Mouse (Mus musculus): ENCODE data around the gene Tenm4.

Tenm4 gene

GRCm38 (mm10) chr7:96476987-96477613 is 306.1 kb downstream of the Tenm4 start:
- no peak for DNase-seq (ENCODE audit: low spot score)

DNA sequence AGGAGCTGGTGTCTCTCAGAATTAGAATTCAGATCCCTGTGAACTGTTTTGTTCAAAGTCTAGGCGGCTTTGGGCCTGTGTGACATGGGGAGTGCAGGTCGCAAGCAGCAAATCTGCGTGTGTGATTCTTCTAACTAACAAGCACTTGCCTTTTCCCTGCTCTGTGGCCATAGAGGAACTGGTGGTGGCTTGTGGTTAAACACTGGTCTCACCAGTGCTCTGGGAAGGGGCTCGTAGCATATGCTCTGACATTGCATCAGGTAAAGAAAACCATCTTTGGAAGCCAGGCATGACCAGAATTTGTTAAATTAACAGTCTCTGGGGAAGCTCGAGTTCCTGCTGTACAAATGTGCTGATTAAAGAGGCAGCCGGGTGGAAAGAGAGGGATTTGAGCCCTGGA is 308.1 kb downstream of the Tenm4 start:
- DNase-seq (ENCODE audit: low spot score): no peak

DNA sequence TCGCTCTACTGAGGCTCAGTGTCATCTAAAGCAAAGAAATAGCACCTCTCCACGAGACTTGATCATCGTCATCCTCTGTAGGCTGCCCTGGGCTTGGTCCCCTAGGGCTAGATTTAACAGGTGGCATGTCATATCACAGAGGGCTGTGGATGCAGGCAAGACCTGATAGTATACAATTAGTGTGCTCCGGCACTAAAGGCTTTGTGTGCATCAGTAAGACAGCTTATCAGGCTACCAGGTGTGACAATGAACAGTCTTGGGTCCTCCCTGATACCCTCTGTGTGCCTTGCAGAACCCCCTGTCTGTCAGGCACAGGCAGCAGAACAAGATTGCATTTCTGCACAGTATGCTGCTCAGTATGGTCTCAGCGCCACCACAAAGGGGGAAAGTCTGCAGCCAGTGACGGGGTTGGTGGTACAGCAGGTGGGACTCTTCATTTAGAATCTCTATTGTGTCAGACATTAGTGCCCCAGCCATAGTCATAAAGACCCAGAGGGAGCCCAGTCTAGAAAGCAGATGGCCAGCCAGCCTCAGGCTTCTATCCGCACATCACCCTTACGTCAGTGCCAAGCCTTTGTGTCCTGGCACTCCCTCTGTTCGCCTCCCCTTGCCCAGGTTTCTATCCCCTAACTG is 309.4 kb downstream of the Tenm4 start:
- no peak for DNase-seq (ENCODE audit: low spot score)

DNA sequence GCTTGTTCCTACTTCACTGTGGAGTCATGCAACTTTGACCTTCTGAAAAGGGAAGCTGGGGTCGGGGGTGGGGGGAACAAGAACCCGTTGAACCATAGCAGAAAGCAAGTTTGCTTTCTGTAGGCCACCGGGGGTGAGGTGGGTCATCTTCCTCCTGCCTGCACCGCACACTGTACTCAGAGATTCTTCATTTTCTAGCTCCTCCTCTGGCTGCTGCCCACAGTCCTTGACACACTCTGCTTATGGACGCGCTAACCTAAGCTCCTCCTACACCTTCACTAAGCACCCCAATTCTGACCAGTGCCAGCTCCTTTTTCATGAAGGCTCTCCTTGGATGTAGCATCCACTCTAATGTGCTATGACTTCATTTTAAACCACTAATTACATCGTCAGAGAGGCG is 311.9 kb downstream of the Tenm4 start:
- no peak for DNase-seq (ENCODE audit: low spot score)

GRCm38 (mm10) chr7:96484006-96484581 is 313.0 kb downstream of the Tenm4 start:
- DNase-seq (ENCODE audit: low spot score): no peak

- no peak for DNase-seq (ENCODE audit: low spot score)
Observed at GRCm38 (mm10) chr7:96489348-96490076, 318.5 kb downstream of the Tenm4 start.

DNA sequence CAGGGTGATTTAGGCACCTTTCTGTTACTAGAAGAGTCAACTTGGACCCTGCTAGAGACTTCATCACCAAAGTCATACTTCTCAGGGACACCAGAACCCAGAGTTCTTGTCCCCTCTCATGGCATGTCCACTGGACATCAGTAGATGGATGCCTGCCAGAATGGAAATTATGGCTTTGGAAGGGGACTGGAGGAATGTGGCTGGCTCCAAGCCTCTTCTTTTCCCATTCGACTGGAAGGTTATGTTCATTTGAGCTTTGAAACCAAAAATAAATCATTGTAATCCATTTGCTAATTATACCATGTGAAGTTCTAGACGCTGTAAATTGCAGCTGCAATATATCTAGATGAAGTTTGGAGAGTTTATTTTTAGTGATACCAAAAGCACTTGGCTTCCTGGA is 320.9 kb downstream of the Tenm4 start:
- no peak for DNase-seq (ENCODE audit: low spot score)

DNA sequence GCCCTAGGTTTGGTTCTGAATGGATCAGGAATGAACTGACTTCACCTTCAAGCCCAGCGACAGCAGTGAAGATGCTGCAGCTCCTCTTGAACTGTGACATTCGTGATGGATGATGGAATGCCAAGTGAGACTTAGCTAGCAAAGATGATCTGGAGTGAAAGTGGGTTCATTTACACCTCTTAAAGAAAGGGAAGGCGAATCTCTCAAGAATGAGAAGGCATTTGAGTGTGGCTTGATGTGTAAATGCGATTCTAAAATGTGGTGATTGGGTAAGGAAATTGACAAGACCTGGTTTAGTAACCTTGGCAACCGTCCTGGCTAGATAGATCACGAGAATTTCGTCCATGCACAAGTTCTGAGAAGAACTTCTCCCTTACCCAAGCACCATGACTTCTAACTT is 321.6 kb downstream of the Tenm4 start:
- DNase-seq (ENCODE audit: low spot score): no peak

- no peak for DNase-seq (ENCODE audit: low spot score)
Observed at GRCm38 (mm10) chr7:96494057-96494456, 323.0 kb downstream of the Tenm4 start.

GRCm38 (mm10) chr7:96500108-96500507 is 329.1 kb downstream of the Tenm4 start:
- DNase-seq (ENCODE audit: low spot score): no peak

DNA sequence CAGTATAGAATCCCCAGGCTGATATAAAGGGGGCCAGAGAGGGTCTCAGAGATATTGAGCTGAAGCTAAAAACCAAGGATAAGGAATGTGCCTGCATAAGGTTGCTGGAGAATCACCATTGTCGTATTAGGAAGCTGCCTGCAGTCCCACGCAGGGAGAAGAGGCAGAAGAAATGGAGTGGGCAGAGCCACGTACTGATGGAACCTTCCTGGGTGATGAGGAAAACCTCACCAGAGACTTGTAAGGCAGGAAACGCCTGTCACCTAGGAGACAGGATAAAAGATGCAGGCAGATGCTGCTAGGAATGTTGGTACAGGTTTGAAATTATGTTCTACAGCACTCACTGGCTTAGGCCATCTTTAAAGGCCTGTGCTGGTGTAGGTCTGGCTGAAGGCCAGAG is 329.8 kb downstream of the Tenm4 start:
- no peak for DNase-seq (ENCODE audit: low spot score)

- DNase-seq (ENCODE audit: low spot score): no peak
Observed at GRCm38 (mm10) chr7:96502321-96502973, 331.4 kb downstream of the Tenm4 start.

GRCm38 (mm10) chr7:96505538-96505937 is 334.5 kb downstream of the Tenm4 start:
- DNase-seq (ENCODE audit: low spot score): no peak

- DNase-seq (ENCODE audit: low spot score): no peak
Observed at GRCm38 (mm10) chr7:96507046-96507445, 336.0 kb downstream of the Tenm4 start.

DNA sequence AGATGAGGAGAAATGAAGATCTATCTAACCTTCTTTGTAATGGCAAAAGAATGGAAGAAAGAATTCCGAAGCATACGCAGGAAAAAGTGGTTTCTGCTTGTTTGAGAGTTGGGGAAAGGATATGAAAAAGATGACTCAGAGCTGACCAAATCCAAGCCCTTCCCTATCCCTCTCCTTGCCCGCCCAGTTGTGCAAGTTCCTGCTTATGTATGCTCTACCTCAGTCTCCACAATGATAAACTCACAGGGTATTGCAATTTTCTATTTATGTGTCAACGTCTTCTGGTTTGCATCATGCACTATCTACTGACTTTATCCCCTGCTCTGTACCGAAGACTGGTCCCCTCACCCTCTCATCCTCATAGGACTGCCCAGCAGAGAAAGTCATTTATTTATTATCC is 339.4 kb downstream of the Tenm4 start:
- no peak for DNase-seq (ENCODE audit: low spot score)

DNA sequence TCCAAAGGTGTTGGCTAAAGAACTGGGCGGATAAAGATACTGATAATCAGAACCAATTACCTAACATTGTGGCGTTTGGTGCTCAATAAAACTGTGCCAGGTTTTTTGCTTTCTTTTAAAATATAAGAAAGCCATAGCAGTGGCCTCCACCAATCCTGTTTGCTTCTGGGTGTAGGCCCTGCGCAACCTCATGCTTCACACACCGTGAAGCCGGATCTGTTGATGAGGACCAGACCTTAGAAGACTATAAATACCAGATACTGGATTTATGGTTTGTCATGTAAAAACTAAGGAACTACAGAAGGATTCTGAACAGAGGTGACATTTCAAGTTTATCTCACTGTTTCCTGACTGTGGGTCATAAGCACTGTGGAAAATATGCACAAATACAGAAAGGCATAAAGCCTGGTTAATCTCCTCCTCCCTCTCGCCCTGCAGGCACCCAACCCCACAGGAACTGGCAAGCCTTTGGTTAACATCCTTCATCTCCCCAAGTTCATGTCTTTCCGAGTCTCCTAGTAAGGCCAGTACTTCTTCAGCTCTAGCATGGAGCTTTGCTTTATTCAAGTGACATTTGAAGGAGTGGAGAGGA is 340.1 kb downstream of the Tenm4 start:
- DNase-seq (ENCODE audit: low spot score): no peak

DNA sequence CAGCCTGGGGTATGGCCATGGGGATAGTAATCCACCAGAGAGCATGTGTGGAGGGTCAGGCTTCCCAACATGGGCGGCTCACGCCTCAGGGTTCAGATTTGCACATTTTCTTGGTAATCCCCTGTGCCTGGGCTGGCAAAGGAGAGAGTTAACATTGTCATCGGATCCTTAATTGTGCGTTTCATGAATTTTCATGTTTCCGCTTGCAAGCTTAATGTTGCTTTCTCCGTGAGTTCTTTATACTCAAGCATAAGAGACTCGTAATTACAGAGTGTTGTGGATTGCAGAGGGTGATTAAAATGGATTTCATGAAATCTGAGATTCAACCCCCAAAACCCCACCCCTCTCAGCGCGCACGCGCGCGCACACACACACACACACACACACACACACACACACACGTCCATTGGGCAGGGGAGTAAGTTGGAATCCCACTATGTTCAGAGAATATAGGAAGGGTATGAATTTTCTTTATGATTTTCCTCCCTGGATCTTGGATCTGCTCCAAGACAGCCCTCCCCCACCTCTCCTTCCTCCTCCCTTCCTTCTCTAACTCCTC is 341.0 kb downstream of the Tenm4 start:
- no peak for DNase-seq (ENCODE audit: low spot score)

DNA sequence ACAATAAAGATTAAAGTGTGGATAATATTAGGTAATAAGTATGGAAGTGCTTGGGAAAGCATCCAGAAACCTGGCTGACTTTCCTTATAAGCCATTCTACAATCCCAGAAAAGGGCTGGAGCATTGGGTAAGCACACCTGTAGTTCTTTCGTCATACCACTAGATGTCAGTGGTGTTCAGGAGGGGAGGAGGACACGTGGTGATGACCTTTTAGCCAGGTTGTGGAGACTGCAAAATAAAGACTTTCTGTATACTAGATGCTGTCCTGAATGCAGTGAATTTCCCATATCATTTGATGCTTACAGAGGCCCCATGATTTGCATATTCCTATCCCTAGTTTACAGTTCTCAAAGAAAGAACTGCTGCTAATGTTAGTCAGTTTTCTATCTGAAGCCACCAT is 348.2 kb downstream of the Tenm4 start:
- DNase-seq (ENCODE audit: low spot score): peak; percentile 46

- DNase-seq (ENCODE audit: low spot score): no peak
Observed at GRCm38 (mm10) chr7:96521956-96522355, 350.9 kb downstream of the Tenm4 start.

DNA sequence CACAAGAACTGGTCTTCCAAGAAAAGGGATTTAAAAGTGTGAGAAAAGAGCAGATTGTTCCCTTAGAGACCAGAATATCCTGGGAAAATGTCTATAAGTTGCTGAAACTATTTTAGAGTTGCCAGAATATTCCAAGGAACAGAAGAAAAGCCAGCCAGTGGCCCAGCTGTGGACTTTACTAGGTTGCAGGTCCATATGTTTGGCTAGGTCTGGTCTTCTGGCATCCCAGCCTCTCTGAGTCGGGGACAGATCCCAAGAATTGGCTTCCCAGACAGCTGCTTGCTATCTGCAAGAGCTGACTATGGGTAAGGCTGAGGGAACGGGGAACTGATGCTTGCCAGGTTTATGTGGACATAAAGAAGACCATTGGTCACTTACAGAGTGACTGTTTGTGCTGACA is 352.6 kb downstream of the Tenm4 start:
- DNase-seq (ENCODE audit: low spot score): no peak

- no peak for DNase-seq (ENCODE audit: low spot score)
Observed at GRCm38 (mm10) chr7:96524486-96525205, 353.6 kb downstream of the Tenm4 start.

Data from lung, postnatal 25 days (tissue).